Mouse (Mus musculus): ENCODE measurements at regions not wholly inside any gene's neighbourhood (a gene's known extent, or its start where the extent isn't known, plus 50 kb on each side); places are given as distances from the start of the nearest gene placed in this dataset.

DNA sequence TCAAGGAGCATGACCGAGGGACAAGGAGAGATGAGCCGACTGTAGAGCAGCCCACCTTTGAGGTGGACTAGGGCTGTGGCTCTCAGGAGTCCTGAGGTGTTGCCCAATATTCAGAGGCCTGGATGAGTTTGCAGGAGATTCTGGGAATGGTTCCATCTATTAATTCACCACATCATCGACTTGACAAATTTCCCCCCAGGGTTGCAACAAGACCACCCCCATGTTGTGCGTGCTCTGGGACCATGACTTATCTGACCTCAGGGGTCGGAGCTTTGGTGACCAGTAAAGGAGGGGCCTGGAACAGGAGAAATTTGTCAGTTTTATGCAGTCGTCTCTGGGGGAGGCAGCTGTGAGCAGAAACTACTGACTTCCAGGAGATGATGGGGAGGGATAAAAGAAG is 63.5 kb upstream of the 1600014C23Rik start:
- DNase-seq (ENCODE audit: low spot score in 2 of 2) = no peak

DNA sequence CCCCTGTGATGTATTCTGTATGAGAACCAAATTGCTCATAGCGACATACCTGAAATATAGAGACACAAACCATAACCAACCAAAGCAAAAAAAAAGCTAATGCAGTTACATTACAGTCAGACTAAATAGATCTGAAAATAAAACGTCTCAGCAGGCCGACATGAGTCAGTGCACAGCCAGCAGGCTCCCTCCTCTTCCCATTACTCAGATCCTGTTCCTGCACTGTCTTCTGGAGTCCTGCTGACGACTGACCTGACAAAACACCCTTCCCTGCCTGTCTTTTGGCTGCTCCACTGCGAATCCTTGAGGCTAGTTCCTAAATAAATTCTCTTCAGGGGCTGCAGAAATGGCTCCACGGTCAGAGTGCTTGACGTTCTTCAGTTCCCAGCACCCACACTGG is 61.3 kb upstream of the 1600014C23Rik start:
- DNase-seq (ENCODE audit: low spot score in 2 of 2) = no peak

DNA sequence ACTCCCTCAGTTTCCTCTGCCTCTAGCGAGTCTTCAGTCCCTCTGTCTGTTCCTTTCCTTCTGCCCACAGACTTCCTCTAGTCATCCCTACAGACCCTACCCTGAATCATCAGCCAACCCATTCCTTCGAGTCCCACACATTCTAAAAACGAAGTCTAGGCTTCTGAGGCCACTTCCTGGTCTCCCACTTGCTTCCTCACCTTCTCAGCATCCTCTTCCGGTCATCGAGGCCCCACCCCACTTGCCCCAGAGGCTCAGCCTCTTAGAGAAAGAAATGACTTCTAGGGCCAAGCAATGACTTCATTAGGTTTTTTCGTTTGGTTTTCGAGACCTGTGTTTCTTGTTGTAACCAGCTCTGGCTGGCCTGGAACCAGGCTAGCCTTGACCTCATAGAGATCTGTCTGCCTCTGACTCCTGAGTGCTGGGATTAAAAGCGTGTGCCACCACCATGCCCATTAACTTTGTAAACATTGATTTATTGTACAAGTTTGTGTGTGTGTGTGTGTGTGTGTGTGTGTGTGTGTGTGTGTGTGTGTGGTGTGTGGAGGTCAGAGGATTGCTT is 57.4 kb upstream of the 1600014C23Rik start:
- no peak for DNase-seq (ENCODE audit: low spot score in 2 of 2)

DNA sequence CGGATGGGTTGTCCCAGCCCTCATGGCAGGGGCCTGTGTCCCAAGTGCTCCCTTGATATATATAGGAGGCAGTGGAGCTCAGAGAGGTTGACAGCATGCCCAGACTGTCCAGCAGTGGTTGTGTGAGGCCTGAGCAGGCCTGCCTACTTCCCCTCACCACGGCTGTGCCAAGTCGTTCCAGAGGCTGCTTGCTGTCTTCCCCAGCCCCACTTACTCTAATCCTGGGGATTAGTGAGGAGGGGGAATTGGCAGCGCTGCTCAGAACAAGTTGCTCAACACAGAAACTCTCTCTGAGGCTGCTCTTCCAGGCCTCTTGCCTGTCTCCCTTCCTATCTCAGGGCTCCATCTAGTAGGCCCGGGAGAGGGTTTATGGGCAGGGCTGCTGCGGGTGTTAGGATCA is 56.1 kb upstream of the 1600014C23Rik start:
- DNase-seq (ENCODE audit: low spot score in 2 of 2) = no peak

DNA sequence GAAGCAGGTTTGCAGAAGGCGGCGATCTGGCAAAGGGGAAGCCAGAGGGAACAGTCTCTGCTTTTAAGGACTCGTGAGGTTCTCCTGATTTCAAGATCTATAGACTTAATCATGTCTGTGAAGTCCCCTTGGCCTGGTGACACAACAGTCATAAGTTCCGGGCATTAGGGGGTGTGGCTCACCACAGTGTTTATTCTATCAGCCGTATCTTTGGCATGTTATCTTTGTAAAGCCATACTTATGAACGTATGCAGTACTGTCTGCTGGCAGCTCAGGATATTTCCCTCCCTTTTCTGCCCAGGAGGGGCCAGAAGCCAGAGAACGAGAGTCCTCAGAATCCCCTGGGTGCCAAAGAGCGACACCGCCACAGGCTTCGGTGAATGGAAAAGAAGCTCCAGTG is 51.3 kb upstream of the 1600014C23Rik start:
- DNase-seq (ENCODE audit: low spot score in 2 of 2) = no peak

DNA sequence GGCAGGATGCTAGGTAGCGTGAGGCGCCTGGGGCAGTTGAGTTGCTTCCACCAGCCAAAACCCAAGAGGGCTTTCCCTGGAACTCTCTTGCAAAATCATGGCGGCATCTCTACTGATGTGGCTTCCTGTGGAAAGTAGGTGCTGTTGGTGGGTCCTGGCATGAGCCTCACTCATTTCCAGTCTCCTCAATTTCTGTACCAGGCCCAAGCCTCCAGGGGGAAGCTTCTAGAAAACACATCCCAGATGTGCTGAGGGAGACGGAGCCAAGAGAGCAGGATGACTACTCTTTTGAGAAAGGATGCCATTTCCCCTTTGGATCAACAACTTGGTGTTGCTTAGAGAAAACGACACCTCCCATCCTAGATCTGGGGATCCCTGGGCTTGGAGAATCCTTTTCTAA is 50.9 kb upstream of the 1600014C23Rik start:
- DNase-seq (ENCODE audit: low spot score in 2 of 2) = no peak

All from frontal cortex, postnatal 14 days (tissue).